In the genomic region with DNA sequence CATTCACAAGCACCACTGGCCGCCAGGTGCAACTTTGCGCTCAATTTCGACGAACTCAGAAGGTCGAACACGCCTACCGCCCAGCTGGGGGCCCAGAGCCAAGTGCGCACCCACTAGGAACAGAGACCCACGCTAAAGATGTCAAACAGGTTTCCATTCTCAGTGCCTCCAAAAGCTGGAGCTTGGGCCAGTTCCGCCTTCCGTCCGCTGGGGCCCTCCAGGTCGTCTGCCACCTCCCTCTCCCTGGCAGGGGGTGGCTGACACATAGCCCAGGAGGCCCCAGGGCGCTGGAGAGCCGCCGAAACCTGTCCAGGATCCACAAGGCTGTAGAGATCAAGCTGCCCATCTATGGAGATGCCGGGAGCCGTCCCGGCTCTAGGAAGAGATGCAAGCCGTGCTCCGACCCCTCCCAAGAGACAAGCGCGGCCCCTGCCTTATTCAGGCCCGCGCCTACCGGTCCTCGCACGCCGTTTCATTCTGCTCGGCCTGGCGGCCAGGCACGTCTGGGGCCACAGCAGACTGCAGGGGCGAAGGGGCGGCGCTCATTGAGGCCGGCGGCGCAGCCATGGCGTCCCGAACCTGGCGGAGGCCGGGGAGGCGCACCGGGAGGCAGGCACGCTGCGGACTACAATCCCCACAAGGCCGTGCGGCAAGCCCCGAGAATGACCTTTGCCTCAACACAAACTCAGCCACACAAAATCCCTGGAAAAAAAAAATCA, we compare ENCODE assay signal across 8 mouse cellular contexts. TPM values are rescaled to one million over a fixed set of nuclear protein-coding genes. Genes with fewer than 3 reads are reported as not detected.
DNase-seq lines count a peak whose midpoint lies in the region; ATAC-seq and TF ChIP-seq lines count a peak whose summit lies in the region.

No protein-coding gene starts in this region.

- peak; percentile 91 to 96 for DNase-seq in adrenal gland, adult (ENCODE audit: inconsistent age in 2 of 2, low spot score in 1 of 2)
- peak; percentile 92 for DNase-seq in embryo, embryonic 10 days (ENCODE audit: low spot score)
- DNase-seq in gastrocnemius, adult 8-10 months (ENCODE audit: low spot score in 2 of 2): peak; percentile 68 to 74
- peak; percentile 87 for DNase-seq in hindbrain, postnatal 0 days (ENCODE audit: low spot score)
- DNase-seq in left cerebral cortex, adult 2 months (ENCODE audit: extremely low spot score in 1 of 2, low spot score in 2 of 2): peak; percentile 85 to 87
- peak; percentile 89 to 90 for DNase-seq in lung, postnatal 4 days
- peak; percentile 79 for DNase-seq in retina, postnatal 1 day
- DNase-seq in urinary bladder, postnatal 14 days (ENCODE audit: low spot score): peak; percentile 88

- peaks cover 8% of the 10 kb centered on the region for H3K4me1 ChIP-seq in hindbrain, postnatal 0 days (ENCODE audit: insufficient read depth, low read length)

- peak overlapping the region; percentile 94 for H3K27ac ChIP-seq in hindbrain, postnatal 0 days
- H3K27ac ChIP-seq in left cerebral cortex, adult 2 months: peak overlapping the region; percentile 96

- H3K4me2 ChIP-seq in hindbrain, postnatal 0 days (ENCODE audit: low read depth, low read length): peak overlapping the region; percentile 96

- no peak for TF ChIP-seq CTCF in hindbrain, postnatal 0 days (IDR thresholded peaks at IDR 0.05; ENCODE audit: low read depth)
- TF ChIP-seq CTCF in left cerebral cortex, adult 2 months (IDR thresholded peaks at IDR 0.05): peak; percentile 5; the same call in 1 of the 2 replicates

- no peaks in the 10 kb centered on the region for H3K27me3 ChIP-seq in hindbrain, postnatal 0 days (ENCODE audit: insufficient read depth, low read length)

- WGBS in hindbrain, postnatal 0 days: under 1% methylated on average over 49 of the region's 49 CpGs

- intact Hi-C loops in left cerebral cortex, adult 2 months (cut with DNase I): loop anchor here (1.0 to 5.0 kb wide), 3 partner anchors 9 to 189 kb away; a partner anchor contains a TSS

- H3K9ac ChIP-seq in hindbrain, postnatal 0 days (replicated peaks; ENCODE audit: low read length): peak overlapping the region; percentile 75

- peak overlapping the region; percentile 77 for H3K4me3 ChIP-seq in hindbrain, postnatal 0 days (ENCODE audit: low read length)
- peak overlapping the region; percentile 55 for H3K4me3 ChIP-seq in left cerebral cortex, adult 2 months

- ATAC-seq in hindbrain, postnatal 0 days: peak; percentile 78

- H3K36me3 ChIP-seq in hindbrain, postnatal 0 days (ENCODE audit: insufficient read depth, low read length): peaks cover 25% of the 10 kb centered on the region

- no peaks in the 10 kb centered on the region for H3K9me3 ChIP-seq in hindbrain, postnatal 0 days (ENCODE audit: low read length)

RNA-seq across cellular contexts. Expression of a gene that starts 3.1 kb away (rescaled TPM):
- total RNA-seq in gastrocnemius, adult 8-10 months (2022): 10 to 100 TPM; 24.6 to 38.4 (median 28.5) TPM
- 49.9 and 58.2 TPM in 2 replicates for total RNA-seq in hindbrain, postnatal 0 days (2014; rRNA removed)
- polyA plus RNA-seq in hindbrain, postnatal 0 days (2015; fragmentation: Nextera tagmentation; extraction: Ambion mirVana): 36.5 and 38.1 TPM in 2 replicates
- 10 to 100 TPM; 57.7 to 71.1 TPM for total RNA-seq in left cerebral cortex, adult 2 months (2021)

RNA-seq across cellular contexts. Expression of a gene that starts 10.1 kb away (rescaled TPM):
- 10 to 100 TPM; 28.8 to 35.0 (median 32.6) TPM for total RNA-seq in gastrocnemius, adult 8-10 months (2022)
- 29.9 and 32.3 TPM in 2 replicates for total RNA-seq in hindbrain, postnatal 0 days (2014; rRNA removed)
- polyA plus RNA-seq in hindbrain, postnatal 0 days (2015; fragmentation: Nextera tagmentation; extraction: Ambion mirVana): 39.8 and 42.4 TPM in 2 replicates
- 10 to 100 TPM; 54.4 to 57.4 TPM for total RNA-seq in left cerebral cortex, adult 2 months (2021)

RNA-seq across cellular contexts. Expression of a gene that starts 11.0 kb away (rescaled TPM):
- total RNA-seq in gastrocnemius, adult 8-10 months (2022): 10 to 100 TPM; 15.4 to 21.2 (median 19.3) TPM
- 66.2 and 75.8 TPM in 2 replicates for total RNA-seq in hindbrain, postnatal 0 days (2014; rRNA removed)
- 70.3 and 74.6 TPM in 2 replicates for polyA plus RNA-seq in hindbrain, postnatal 0 days (2015; fragmentation: Nextera tagmentation; extraction: Ambion mirVana)
- total RNA-seq in left cerebral cortex, adult 2 months (2021): 10 to 100 TPM; 83.1 to 93.8 TPM

RNA-seq across cellular contexts. Expression of a gene that starts 17.5 kb away (rescaled TPM):
- 1 to 10 TPM; 1.7 to 4.6 (median 3.7) TPM for total RNA-seq in gastrocnemius, adult 8-10 months (2022)
- 110 and 144 TPM in 2 replicates for total RNA-seq in hindbrain, postnatal 0 days (2014; rRNA removed)
- polyA plus RNA-seq in hindbrain, postnatal 0 days (2015; fragmentation: Nextera tagmentation; extraction: Ambion mirVana): 124 and 138 TPM in 2 replicates
- 10 to 100 TPM; 21.5 to 22.0 TPM for total RNA-seq in left cerebral cortex, adult 2 months (2021)

Comparison
In these comparisons a context has a peak if more than half of its experiments do, and no peak if none do; other contexts are left out.
1. Peak in every context shown above with its lines: DNase-seq, ATAC-seq, H3K4me3 ChIP-seq and H3K27ac ChIP-seq.